Mouse (Mus musculus) cerebellum, postnatal 36 days (tissue): ENCODE measurements at regions not wholly inside any gene's neighbourhood (a gene's known extent, or its start where the extent isn't known, plus 50 kb on each side); places are given as distances from the start of the nearest gene placed in this dataset.

Source experiments
- DNase-seq, 2 experiments: peaks; one replicate each; pipeline ENCODE4 v3.0.0; 2021 to 2022; ENCODE audit warnings: mixed read lengths in 2 of 2

- no peak for DNase-seq
These were observed 126.2 kb upstream of the Mast4 start for GRCm38 (mm10) chr13:103460499-103460898.

DNA sequence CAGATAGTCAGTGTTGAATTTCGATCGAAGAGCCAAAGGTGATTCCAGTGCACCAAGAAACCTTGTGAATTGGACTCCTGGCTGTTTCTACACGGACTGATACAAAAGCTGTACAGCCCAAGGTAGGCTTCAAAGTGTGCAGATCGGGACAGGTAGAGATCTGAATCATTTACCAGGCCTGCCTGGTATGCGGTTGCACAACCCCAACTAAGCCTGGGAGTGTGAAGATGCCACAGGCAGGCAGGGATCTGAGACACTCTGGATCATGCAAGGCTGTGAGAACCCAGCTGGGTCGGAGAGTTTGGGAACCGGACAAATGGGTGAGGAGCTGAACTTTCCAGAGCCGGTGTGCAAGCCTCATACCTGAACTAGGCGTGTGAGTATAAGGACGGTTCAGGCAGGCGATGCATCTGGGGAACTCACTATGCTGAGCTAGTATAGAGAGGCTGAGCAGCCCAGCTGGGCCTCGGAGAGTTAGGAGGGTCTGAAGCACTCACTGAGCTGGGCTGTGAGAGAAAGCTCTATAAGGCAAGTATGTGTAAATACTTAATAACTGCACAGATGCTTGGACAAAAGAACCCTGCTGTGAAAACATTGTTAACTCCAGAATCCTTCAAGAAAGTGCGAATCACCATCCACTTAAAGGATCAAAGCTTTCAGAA, 125.3 kb upstream of the Mast4 start:
- no peak for DNase-seq

- DNase-seq = no peak
These were observed 118.5 kb upstream of the Mast4 start for GRCm38 (mm10) chr13:103452837-103453236.

- DNase-seq = peak; percentile 48 to 69
These were observed 96.3 kb upstream of the Mast4 start for GRCm38 (mm10) chr13:103430589-103430988.

DNA sequence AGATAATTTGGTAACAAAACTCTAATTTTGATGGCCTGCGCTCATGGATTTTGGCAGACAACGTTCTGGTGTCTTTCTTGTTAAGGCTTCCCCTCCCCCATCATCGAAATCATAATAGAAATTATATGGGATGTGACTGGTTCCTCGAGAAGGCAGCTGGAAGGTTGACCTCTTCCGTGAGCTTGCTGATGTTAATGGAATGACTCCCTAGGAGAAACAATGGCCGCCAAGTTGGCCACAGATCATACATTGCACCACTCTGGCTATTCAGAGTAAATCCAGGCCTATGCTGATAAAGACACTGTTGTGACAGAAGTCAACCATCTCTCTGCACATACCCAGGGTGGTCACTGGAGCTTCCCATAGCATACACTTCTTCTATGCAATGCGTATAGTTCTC, 89.7 kb upstream of the Mast4 start:
- DNase-seq = no peak

GRCm38 (mm10) chr13:103423417-103423816, 89.1 kb upstream of the Mast4 start:
- DNase-seq = no peak

DNA sequence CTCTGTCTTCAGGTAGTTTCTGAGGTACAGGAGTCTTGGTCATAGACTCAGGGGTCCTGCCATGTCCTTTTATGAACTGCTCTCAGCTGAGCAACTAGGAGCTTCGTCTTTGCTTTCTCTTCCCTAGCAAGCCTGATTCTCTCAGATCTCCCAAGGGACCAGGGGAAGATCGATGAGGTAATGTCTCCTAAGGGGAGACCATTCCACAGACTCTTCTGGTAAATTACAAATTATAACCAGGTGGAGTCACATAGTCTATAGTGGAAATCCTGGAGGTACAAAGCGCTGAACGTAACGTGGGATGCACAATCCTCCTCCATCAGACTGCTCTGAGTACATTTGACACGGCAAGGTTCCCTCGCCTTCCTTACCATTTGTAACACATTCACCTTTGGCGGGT, 88.7 kb upstream of the Mast4 start:
- DNase-seq = no peak

GRCm38 (mm10) chr13:103419146-103419545, 84.8 kb upstream of the Mast4 start:
- DNase-seq = no peak

DNA sequence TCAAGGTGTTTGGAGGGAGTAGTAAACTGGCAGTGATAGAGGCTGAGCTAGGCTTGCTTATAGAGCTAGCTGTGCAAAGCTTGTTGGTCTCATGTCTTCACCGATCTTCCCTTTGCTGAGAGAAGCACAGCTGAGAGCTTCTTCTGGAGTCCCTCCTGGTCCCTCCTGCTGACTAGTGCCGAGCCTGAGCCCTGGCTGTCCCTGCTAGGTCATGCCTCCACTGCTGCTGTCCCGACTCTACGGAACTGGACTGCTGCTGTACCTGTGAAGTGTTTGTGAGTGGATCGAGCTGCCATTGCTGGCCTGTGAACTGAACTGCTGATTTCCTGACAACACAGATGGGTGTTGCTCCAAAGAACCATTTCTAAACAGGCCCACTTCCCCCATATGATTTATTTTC, 83.0 kb upstream of the Mast4 start:
- DNase-seq = no peak

GRCm38 (mm10) chr13:103415335-103415734, 81.0 kb upstream of the Mast4 start:
- no peak for DNase-seq

GRCm38 (mm10) chr13:103412566-103412965, 78.3 kb upstream of the Mast4 start:
- DNase-seq = no peak

DNA sequence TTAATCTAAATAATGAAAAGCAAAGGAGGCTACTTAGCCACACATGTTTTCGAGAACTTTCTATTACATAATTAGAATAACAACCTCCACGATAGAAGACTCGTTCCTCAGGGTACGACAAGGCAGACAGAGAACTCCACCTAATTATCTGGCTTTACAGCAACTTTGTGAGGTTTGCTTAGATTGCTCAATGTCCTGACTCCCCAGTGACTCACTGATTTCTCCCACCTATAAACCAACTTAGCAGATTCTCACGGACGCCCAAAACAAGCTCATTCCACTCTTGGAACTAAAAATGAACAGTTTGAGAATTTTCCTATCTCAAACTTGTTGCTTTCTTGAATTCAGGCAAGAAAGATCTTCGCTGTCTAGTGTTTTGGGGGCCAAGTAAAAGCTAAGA, 75.0 kb upstream of the Mast4 start:
- no peak for DNase-seq

GRCm38 (mm10) chr13:103396526-103397020, 62.3 kb upstream of the Mast4 start:
- no peak for DNase-seq

GRCm38 (mm10) chr13:103396099-103396498, 61.8 kb upstream of the Mast4 start:
- no peak for DNase-seq

- DNase-seq = no peak
These were observed 58.3 kb upstream of the Mast4 start for GRCm38 (mm10) chr13:103392581-103392980.

DNA sequence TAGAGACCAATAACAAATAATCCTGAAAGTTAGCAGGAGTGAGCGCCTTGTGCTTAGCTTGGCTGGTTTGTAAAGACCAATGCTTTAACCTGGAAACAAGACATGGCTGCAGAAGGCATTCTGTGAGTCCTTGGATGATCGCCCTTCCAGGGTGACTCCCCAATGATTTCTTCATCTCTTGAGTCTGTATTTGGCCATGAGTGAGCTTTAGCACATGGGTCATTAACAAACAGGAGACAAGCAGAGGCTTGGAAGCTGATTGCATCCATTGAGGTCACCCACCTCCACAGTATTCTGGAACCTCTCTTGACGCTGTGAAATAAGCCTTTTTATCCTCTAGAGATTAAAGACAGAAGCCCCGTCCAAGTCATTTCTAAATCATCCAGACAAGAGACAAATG, 57.1 kb upstream of the Mast4 start:
- no peak for DNase-seq

DNA sequence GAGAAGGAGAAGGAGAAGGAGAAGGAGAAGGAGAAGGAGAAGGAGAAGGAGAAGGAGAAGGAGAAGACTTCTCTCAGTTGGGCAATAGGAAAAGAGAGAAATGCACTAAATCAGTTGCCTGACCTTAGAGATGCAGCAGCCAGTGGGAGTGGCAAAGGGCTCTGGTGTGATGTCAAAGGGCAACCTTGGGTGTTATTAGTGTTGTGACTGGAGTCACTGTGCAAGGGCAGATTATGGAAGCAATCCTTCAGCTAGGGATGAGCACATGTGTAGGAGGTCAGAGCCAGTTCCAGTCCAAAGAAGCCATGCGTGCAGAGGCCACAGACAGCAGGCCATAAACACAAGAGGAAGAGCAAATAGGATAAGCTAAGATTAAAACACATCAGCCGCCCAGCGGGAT, 56.7 kb upstream of the Mast4 start:
- no peak for DNase-seq

DNA sequence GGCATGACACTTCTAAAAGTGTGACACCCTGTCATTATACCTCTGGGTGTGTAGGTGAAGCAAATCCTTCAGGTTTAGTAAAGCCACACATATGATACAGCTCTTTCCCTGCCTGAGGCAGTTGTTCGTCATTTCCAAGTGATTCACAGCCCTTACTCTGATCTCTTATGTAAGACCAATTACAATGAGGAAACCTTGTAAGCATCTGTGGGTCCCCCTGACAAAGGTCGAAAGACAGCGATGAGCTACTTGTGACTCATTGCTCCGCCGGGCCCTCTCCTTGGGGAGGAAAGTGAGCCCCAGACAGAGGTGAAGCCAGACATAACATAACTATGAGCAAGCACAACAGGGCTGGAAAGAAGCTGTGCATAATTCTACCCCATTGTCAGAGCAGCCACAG, 52.7 kb upstream of the Mast4 start:
- DNase-seq = no peak
